Mouse (Mus musculus): Measurements from ENCODE around the gene Col1a2. TPM values are rescaled to one million over a fixed set of nuclear protein-coding genes. Genes with fewer than 3 reads are reported as not detected.

The Col1a2 gene
- total RNA-seq, 2 experiments from 2014 or later, result 0.26 to 0.80 TPM

DNA sequence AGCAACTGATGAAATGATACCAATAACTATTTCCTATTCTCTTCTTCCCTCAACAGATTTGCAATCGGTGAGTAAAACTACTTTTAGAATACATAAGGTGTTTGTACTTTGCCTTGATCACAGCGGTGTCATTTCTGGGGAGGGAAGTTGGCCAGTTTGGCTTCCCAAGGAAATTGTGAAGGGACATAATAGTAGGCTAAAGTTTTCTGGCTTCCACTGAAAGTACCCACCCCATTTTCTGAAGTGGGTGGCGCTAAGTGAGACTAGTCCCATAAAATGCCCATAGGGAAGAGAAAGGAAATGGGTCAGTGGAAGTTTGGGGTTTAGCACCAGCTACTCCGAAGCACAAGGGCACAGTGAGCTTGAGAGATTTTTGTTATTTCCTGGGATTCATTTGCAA lies 3.7 kb downstream of the Col1a2 start:
- ATAC-seq (replicated peaks; ENCODE audit: low FRiP score, low TSS enrichment, poor library complexity, severe bottlenecking), result no peak

DNA sequence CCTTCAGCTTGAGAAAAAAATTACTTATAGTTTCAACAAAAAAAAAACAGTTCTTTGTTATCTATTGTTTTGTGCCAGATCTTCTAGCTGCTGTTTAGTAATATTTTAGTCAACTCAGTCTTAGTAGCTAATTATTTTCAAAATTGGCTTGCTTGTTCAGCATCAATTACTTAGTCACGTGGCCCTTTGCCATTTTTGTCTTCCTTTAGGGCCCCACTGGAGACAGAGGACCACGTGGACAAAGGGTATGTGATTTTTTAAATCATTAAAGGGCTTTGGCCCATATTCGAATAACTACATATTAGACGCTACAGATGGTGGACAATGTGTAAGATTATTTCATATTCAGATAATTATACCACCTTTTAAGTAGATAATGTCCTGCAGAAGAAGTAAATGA lies 4.8 kb downstream of the Col1a2 start:
- no peak for ATAC-seq (replicated peaks; ENCODE audit: low FRiP score, low TSS enrichment, poor library complexity, severe bottlenecking)

DNA sequence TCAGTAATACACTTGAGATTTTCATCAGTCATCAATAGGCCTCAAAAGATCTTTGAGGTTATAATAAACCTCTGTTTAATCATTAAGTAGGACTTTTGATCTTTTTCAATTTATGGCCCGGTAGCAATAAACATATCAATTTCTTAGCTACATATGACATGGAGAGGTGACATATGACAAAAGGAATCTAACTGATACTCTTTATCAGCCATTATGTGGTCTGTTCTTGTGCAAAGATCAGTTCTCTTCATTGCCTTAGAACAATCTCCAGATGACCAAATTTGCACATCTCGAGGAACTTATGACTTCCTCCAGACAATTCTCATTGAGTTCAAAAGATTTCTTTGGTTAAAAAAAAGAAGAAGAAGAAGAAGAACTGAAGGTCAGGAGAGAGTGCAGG lies 10.1 kb downstream of the Col1a2 start:
- no peak for ATAC-seq (replicated peaks; ENCODE audit: low FRiP score, low TSS enrichment, poor library complexity, severe bottlenecking)

DNA sequence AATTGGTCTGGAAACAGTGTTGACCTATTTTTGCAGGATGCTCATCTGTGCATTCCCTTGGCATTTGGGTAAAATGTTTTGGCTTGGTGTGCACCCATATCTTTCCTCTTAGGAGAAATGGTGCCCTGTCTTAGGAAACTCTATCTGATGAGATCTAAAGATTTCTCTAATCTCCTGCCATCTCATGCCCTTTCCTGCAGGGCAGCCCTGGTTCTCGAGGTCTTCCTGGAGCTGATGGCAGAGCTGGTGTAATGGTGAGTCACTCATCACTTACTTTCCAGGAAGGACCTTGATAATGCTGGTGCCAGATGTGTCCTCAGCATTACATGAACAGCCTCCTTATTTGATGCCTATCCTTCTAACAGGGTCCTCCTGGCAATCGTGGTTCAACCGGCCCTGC lies 16.4 kb downstream of the Col1a2 start:
- ATAC-seq (replicated peaks; ENCODE audit: low FRiP score, low TSS enrichment, poor library complexity, severe bottlenecking), result no peak

DNA sequence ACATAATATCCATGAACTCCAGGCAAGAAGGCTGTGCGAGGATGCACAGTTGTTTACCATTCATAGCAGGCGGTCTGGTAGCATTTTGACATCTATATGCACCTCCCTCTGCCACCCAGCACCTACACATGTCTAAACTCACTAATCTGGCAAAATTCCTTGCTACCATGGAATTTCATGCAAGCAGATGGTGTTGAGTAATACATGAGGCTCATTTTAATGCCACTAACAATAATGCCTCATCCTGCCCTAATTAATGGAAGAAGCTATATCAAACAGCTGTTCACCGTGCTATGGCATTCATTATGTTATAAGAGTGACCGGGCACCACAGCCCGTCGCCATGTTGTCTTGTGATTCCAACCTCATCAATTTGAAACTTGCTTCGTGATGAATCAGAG lies 23.8 kb downstream of the Col1a2 start:
- ATAC-seq (replicated peaks; ENCODE audit: low FRiP score, low TSS enrichment, poor library complexity, severe bottlenecking), result no peak

DNA sequence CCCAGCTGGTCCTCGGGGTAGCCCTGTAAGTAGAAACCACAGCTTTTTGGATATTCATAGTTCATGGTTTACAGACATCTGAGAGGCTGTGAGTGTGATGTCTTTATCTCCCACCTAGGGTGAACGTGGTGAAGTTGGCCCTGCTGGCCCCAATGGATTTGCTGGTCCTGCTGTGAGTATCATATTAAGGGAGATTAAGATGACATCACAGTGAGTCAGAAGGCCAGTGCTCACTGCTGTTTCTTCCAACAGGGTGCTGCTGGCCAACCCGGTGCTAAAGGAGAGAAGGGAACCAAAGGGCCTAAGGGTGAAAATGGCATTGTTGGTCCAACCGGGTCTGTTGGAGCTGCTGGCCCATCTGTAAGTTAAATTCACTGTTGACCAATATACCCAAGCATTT lies 26.4 kb downstream of the Col1a2 start:
- ATAC-seq (replicated peaks; ENCODE audit: low FRiP score, low TSS enrichment, poor library complexity, severe bottlenecking), result no peak

DNA sequence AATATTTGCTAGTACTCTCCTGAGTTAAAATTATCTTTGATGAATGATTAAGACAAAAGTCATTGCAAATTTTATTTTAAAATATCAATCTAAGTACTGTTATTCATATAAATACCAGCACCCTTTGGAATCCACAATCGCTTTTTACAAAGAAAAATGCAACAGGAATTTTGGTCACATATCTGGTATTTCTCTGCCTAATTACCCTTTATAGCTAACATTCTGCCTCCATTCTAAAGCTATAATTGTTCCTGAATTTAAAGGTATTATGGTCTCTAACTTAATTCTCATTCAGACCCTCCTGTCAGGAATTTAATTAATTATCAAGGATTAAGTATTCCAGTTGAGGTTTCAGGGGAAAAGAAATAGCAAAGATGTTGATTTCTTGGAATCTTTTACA lies 28.3 kb downstream of the Col1a2 start:
- ATAC-seq (replicated peaks; ENCODE audit: low FRiP score, low TSS enrichment, poor library complexity, severe bottlenecking), result no peak

DNA sequence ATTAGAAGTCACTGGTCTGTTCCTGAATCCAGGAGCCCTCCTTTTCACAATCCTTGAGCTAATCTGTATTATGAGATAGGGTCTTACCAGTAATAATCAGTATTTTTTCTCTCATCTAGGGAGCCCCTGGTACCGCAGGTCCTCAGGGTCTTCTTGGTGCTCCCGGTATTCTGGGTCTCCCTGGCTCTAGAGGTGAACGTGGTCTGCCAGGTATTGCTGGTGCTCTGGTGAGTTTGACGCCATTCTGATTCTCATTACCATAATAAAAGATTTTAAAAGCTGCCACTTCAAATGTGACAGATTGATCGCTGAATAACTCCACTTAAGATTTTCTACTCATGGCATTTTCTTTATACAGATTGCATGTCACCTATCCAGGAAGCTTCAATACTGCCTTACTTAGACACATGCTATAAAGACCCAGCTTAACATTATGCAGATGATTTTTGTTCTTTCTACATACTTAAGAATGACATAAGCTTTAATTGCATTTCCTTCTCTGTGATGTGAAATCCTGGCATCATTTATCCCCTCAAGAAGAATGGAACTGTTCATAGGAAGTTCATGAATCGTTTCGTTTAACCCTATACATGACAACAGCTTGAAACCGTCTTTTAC lies 30.0 kb downstream of the Col1a2 start:
- ATAC-seq (replicated peaks; ENCODE audit: low FRiP score, low TSS enrichment, poor library complexity, severe bottlenecking), result no peak

DNA sequence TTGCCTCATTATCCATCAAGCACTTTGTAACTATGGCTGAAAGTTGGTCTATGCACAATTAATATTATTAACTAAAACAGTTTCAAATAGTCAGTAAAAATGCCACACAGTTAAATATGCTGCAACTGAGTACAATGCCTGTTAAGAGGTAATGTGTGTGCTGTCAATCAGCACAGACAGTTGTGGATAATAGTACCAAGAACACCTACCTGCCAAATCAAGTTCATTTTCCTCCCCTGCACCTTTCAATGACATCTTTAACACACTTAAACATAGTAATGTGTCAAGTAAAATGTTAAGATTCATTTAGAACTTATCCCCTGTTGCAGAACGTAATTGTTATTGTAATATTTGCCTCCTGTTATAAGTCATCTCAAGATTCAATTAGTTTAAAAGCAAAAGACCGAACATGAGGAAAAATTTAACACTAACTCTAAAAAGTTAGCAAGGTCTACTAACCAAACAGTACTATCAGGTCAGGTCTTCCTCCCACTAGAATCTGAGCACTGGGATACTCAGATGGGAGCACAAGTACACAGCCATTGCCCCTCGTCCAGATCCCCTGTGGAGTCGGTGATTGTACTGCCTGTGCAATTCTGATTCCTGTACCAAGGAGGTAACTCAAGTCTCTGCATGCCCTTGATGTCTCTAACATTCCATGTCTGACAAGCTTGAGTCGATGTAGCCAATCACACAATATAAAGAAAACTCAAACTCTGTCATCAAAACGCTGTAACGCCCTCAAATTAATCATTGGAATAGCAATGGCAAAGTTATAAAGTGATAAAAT lies 37.5 kb downstream of the Col1a2 start:
- no peak for ATAC-seq (replicated peaks; ENCODE audit: low FRiP score, low TSS enrichment, poor library complexity, severe bottlenecking)

DNA sequence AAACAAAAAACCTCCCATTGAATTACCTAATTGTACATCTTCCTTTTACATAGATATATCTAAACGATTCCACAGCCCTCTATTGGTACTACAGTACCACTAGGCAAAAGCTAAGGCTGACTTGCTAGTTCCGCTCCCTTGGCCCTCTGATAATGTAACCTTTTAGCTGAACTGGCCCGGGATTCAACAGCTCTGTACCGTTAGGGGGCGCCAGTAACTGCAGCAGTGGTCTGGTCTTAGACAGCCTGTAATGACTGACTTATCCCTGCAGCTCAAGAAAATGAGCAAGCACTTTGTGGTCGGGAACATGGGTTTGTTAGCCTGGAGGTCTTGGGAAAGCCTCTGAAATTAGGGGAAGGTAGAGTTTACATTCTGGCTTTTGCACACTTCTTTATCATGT lies 39.9 kb downstream of the Col1a2 start:
- ATAC-seq (replicated peaks; ENCODE audit: low FRiP score, low TSS enrichment, poor library complexity, severe bottlenecking), result peak; percentile 84

DNA sequence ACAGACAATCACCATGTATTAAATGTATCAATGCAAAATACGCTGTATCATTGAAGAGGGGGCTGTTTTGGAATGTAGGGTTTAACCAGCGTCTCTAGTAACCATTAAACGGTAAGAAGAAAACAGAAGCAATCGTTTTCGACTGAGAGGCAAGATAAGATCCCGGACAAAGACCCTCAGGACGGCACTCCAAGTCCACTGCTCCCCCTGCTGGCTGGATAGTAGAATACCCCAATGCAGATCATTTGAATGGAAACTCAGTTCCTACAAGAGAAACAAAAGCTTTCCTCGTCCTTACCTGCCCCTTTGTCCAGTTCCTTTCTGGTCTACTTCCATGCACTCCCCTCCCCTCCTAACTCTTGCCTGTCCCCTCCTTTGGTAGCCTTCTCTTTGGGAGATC lies 41.1 kb downstream of the Col1a2 start:
- peak; percentile 79 for ATAC-seq (replicated peaks; ENCODE audit: low FRiP score, low TSS enrichment, poor library complexity, severe bottlenecking)

DNA sequence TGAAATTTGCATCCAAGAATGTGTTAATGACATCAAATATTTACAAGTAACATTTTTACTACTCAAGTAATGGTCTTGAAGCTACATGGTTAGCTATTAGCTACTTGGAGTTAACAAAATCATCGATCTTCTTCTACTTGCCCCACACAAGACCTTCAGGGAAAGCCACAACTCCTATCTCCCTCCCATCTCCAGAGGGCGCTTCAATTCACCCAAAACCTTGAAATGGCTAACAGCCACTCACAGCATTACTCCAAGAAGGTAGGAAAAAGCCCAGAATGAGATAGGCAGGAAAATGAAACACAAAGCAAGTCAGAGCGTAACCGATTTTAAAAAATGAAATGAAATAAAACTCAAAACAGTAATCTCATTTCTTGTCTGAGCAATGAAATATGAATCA lies 44.3 kb downstream of the Col1a2 start:
- no peak for ATAC-seq (replicated peaks; ENCODE audit: low FRiP score, low TSS enrichment, poor library complexity, severe bottlenecking)

DNA sequence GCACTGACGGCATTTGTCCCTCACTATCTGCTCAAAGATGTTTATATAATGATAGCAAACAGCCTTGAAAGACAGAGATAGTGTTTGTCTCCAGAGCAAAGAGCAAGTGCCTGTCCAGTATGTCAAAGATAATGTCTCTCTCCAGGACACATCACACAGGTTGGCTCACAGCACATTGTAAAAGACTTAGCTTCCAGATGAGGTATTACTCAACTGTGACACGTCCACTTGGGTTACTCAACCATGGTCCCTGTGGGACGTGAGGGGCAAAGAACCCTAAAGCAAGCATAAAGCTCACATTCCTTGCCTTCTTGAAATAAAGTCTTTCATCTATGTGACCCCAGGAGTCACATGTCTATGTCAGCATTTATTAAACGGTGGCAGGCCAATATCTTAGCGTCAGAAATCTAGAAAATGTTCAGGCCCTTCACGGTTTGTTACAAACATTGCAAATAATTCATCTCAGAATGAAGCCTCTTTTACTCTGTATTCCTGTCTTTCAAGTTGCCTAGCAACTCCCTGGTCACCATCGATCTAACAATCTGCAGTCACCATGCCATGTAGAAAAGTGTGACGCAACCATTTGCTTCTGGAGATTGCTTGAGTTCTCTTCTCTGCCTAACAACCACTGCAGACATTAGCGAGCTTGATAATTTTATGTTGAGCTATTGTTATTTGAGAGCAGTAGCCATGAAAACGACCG lies 45.4 kb downstream of the Col1a2 start:
- ATAC-seq (replicated peaks; ENCODE audit: low FRiP score, low TSS enrichment, poor library complexity, severe bottlenecking), result no peak

DNA sequence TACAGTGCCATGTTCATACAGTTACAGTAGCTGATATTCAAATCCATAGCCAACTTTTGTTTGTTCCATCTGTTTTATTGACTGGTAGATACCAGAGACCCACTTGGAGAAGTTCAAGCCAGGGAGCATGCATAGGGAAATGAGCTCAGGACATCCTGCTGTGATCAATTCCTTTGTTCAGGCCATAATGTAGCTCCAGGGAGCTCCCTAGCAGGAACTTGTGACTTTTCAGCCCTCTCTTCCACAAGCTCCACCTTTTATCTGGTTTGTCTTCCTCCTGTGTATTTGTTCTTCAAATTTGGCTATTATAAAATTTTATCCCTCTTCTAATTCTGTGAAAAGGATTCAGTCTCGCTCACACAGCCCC lies 45.9 kb downstream of the Col1a2 start:
- no peak for ATAC-seq (replicated peaks; ENCODE audit: low FRiP score, low TSS enrichment, poor library complexity, severe bottlenecking)

DNA sequence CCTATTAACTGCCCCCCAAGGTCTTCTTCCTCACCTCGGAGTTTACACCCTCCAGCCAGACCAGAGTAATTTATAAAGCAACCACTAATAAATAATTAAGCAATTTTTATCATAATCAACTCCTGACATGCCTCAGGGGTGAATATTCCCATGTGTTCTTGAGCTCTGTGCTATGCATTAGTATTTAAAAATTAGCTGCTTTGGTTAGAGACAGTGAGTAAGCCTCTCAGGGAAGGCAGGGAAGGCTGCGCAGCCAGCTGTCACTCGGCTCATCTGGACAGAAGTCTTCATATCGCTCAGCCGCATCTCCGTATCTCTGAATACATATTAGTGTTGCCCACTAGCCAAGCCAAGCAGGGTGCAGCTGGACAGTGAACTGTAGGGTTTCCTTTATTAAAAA lies 50.8 kb downstream of the Col1a2 start:
- ATAC-seq (replicated peaks; ENCODE audit: low FRiP score, low TSS enrichment, poor library complexity, severe bottlenecking), result no peak

DNA sequence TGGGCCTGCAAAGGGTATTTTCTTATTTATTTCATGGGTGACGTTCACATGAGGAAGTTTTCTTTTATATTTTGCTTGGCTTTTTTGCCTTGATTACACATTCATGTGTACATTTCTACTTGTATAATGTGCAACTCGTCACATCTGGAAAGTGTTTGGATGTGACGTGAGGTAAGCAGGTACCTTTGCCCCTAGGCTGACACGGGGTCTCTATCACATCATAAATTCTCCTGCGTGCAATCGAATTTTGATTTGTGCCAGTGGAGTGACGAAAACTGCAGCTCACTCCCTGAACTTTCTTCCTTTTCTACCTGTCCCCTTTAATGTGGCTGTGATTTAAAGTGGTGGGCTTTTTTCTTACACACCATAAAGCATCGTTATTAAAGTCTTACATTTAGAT lies 52.5 kb downstream of the Col1a2 start:
- ATAC-seq (replicated peaks; ENCODE audit: low FRiP score, low TSS enrichment, poor library complexity, severe bottlenecking), result no peak

DNA sequence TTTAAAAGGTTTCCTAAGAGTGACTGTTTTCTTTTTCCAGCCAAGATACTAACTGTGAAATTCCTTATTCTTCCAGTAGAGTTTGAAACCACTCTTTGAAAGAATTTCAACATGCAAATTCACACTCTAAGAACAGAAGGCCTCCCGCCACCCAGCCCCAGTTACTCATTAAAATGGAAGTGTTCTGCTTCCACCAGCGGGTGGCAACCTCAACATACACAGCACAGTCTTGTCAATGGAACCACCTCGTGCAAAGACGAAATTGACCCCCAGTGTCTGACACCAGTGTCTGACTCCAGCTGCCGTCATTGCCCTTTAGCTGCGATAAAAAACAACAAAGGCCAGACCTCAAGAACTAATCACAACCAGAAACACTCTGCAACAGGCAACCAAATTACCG lies 53.1 kb downstream of the Col1a2 start:
- 0 out of 2 replicates have a peak, but pooled peaks have one; percentile 41 for ATAC-seq (replicated peaks; ENCODE audit: low FRiP score, low TSS enrichment, poor library complexity, severe bottlenecking)

DNA sequence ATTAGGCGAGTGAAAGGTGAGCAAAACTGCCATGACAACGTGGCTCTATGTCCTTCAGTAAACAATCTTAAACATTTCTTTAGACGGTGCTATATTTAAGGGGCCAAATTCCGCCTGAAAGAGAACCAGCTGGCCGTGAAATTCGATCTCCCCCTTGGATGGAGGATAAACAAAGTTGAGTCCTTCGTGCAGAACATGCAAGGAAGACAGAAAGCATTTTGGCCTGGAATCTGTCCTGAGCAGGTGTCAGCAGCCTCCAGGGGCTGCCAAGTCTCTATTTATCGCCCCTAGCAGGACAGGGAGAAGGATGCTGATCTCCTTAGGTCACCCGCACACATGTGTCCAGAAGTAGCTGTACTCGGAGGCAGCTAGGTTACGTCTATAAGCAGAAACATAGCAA lies 56.5 kb downstream of the Col1a2 start:
- no peak for ATAC-seq (replicated peaks; ENCODE audit: low FRiP score, low TSS enrichment, poor library complexity, severe bottlenecking)

DNA sequence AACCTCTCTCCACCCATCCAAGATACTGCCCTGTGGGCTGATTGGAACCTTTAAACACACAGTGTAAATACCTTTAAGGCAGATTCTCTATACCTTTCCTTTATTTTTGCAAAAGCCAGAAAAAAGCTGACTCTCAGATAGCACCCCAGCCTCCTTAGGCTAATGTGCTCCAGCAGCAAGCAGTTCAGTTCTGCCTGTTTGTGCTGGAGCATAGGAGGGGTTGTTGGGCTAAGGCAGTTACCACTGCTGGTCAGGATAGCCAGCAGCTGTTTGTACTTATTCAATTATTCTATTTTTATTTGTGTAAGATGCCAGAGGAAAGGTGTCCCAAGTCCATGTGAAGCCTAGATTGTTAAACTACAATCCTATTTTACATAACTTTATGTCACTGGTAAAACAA lies 57.0 kb downstream of the Col1a2 start:
- ATAC-seq (replicated peaks; ENCODE audit: low FRiP score, low TSS enrichment, poor library complexity, severe bottlenecking), result no peak

DNA sequence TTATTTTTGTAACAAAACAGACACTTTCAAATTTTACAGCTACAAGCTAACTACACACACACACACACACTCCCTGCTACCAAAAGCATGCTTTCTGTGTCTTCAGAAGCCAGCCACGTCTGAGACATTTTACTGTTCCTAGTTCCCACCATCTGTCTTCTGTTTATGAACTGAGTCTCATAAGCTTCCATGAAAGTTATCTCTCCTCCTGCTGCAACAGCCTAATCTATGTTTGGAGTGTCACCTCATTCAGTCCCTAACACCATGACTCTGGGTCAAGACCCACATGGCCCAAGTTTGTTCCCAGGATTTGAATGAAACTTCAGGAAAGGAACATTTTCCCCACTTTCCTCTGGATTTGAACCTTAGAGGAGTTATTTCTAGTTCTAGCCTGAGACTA lies 57.8 kb downstream of the Col1a2 start:
- no peak for ATAC-seq (replicated peaks; ENCODE audit: low FRiP score, low TSS enrichment, poor library complexity, severe bottlenecking)

DNA sequence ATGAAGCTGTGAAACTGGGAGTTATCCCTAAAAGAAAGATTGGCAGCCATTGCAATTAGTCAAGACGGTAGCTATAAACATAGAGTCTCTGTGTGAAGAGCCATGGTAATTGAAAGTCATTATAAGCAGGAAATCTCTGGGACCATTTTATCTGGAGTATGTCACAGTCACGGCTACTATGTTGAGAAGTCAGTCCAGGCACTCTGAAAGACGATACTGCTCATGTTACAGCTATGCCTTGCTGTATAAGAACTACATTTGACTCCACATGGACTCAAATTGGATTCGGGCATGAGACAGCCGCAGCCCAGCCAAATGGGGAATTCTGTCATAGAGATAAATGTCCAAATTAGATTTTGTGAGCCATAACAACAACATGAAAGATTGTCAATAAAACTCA lies 58.9 kb downstream of the Col1a2 start:
- ATAC-seq (replicated peaks; ENCODE audit: low FRiP score, low TSS enrichment, poor library complexity, severe bottlenecking), result no peak

Data from megakaryocyte-erythroid progenitor cell, adult 5-6 weeks (primary cell).